Mouse (Mus musculus): ENCODE results near the gene Cenpu.
A peak's percentile ranks its signal among the peaks of the same experiment; 100 is the strongest.
"Not testable (repeated sequence)": the region's sequence is repeated elsewhere in the genome, so short reads cannot be mapped to it uniquely, and the experiment has no call there.

Cenpu gene

GRCm38 (mm10) chr8:46551029-46551428, 799 bp upstream of the Cenpu start:
- no peak for DNase-seq

DNA sequence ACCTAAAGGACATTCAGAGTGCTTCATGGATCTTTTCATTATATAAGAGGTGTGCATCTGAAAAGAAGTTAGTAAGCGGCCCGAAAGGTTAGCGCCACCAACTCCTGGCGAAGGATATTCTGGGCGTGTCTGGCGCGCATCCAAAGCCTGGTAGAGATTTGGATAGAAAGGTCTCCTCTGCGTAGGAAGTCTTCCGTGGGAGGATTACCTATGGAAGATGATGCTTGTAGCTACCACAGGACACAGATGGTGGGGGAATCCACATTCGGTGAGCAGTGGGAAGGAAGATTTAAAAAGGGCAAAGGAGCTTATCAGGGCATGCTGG, 575 bp downstream of the Cenpu start:
- peak in 1 of 2 experiments; percentile 29 for DNase-seq

DNA sequence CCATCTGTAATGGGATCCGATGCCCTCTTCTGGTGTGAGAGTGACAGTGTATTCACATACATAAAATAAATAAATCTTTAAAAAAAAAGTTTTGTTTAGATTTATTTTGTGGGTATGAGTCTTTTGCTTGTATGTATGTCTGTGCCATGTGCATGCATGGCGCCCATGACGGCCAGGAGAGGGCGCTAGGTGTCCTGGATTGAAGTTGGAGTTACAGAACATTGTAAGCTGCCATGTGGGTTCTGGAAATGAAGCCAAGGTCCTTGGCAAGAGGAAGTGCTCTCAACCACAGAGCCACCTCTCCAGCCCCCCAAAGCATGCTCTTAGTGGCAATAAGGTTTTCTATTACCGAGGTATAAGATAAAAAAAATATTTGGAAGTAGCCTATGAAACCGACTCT, 7.6 kb downstream of the Cenpu start:
- peak in 1 of 2 experiments; percentile 27 for DNase-seq

DNA sequence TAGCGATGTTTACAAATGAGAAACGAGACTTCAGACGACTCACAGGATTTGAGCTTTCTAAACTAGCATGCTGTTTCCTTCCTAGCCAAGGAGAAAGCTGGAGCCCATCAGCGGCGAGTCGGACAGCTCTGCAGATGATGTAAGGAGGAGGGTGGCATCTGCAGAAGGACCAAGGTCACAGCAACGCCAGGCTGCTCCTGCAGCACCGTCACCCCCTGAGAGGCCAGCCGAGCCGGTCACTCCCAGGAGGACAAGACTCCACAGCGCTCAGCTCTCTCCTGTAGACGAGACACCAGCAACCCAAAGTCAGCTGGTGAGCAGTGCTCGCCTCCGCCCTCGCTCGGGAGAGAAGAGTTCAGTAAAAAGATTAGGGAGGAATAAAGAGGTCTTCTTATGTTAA, 10.5 kb downstream of the Cenpu start:
- DNase-seq, result no peak

GRCm38 (mm10) chr8:46566914-46567529, 15.2 kb downstream of the Cenpu start:
- DNase-seq, result no peak

DNA sequence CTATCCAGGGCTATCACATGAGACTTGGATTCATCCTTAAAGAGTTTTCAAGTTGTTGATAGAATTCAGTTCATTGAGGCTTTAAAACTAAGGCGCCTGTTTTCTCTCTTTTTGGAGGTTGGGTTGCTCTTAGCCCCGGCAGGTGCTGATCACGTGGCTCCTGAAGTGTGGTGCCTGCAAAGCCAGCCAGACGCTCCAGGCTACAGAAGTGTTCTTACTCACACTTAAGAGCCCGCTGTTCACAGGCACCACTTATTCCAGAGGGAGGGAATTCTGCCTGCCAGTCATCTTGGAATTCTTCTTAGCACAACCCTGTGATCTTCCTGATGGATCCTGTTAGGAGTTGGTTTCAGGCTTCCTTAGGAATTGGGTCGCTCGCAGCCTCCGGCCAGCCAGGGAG, 16.1 kb downstream of the Cenpu start:
- no peak for DNase-seq

DNA sequence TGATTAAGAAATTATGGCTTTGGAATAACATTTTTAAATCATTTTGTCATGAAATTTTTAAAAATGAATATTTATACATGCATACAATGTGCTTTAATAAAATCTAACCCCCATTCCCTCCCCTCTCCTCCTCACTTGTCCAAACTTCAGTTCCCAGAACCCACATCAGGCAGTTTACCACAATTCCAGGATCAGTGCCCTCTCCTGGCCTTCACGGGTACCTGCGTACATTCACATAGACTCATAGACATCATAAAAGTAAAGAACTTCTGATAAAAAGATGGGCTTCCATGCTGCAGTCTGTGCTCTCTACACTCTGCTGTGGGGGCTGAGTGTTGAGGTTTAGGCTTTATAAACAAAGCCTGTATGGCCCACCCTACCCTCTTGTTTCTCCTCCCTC, 17.1 kb downstream of the Cenpu start:
- no peak for DNase-seq

GRCm38 (mm10) chr8:46569659-46570441, 18.0 kb downstream of the Cenpu start:
- DNase-seq, result no peak

GRCm38 (mm10) chr8:46570673-46571072, 18.8 kb downstream of the Cenpu start:
- DNase-seq, result no peak

GRCm38 (mm10) chr8:46573446-46573845, 21.6 kb downstream of the Cenpu start:
- no peak for DNase-seq

GRCm38 (mm10) chr8:46573964-46574363, 22.1 kb downstream of the Cenpu start:
- DNase-seq, result no peak

GRCm38 (mm10) chr8:46578794-46579193, 27.0 kb downstream of the Cenpu start:
- DNase-seq, result no peak

DNA sequence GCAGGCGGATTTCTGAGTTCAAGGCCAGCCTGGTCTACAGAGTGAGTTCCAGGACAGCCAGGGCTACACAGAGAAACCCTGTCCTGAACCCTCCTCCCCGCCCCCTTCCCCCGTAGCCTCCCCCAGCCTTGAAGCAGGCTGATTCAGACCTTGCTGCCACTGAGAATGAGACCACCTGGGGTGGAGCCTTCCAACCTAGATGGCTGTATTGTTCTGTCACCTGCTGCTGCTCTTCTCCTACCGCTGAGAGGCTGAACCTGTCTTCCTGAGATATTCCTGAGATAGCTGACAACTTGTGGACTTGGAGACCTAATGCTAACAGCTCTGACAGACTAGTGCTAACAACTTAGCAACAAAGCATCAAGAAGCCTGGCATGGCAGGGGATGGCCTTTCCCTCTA, 32.5 kb downstream of the Cenpu start:
- not testable (repeated sequence) for DNase-seq

DNA sequence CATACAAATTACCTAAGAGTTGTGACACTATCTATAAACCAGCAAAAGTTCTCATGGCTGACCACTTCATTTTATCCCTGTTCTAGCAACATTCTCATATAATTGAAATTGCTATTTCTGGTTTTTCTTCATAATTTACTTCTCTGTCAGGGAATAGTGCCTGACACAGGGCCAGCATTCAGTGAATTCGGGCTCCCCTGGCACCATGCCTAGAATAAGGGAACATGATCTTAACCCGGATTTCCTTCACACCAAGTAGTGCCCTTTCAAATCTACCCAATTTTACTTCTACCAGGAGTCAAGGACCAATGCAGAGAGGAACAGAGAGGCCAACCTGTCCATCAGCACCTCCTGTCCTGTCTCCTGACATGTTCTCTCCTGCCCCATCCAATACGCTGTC, 33.7 kb downstream of the Cenpu start:
- DNase-seq, result no peak

DNA sequence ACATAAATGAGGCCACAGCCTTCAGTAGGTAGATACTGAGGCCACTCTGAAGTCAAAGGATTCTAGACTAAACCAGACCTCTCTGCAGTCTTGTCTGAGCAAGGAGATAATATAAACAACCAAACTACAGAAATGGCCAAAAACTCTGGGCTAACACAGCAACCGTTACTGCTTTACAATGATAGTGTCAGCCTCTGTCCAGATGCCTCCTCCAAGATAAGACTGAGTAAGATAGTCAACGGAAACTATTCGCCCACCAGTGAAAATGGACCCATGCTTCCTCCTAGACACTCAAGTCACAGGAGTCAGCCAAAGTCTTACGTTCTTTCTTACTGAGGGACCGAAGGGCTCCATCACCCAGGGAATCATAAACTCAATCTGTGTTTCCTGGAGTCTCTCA, 36.1 kb downstream of the Cenpu start:
- no peak for DNase-seq

GRCm38 (mm10) chr8:46588663-46589062, 36.8 kb downstream of the Cenpu start:
- no peak for DNase-seq

DNA sequence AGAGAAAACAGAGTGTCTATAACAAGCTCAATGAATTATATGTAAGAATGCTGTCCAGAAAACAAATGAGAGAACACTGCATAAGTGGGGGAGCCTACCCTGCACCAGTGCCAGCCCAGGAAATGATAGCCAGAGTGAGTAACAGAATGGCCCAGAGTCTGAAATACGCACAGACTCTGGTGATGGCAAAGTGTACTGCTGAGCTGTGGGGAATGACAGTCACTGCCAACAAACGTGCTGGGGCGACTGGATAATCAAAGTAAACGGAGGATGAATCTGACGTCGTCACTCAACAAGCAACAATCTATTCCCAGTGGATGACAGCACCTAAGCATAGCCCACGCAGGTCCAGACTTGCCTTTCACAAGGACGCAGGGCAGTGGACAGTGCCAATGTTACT, 41.2 kb downstream of the Cenpu start:
- no peak for DNase-seq

DNA sequence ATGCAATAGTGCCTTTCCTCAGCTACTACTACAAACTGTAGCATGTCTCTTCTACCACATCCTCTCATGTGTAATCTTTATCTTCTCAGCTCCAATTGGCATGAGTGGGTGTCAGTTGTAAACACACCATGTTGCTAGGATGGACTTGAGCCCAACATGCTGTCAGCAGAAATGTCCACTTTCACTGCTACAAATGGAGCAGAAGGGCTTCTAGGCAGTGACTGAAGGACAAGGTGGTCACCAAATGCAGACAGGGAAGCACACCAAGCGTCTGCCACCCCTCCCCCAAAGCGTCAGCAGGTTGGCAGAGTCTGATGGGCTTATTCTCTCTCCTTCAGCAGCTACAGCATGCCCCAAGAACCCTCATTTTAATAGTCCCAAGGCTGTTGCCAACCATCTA, 41.9 kb downstream of the Cenpu start:
- DNase-seq, result no peak

GRCm38 (mm10) chr8:46595593-46595992, 43.8 kb downstream of the Cenpu start:
- DNase-seq, result peak; percentile 60 to 78

DNA sequence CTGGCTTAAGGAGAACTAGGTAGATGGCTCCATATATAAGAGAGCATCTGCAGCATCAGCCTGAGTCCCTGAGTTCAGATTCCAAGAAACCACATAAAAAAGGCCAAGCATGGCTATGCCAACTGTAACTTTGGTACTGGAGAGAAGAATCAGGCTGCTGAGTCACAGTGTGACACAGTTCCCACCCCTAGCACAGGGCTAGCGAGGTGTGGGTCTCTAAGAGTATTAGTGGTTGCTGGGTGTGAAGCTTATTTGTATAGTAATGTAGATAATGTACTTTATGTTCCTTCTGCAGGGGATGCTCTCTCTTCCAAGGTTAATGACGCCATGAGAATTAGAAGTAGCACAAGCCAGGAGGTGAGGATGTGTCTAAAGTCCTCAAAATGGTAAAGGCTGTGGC, 44.7 kb downstream of the Cenpu start:
- DNase-seq, result no peak

DNA sequence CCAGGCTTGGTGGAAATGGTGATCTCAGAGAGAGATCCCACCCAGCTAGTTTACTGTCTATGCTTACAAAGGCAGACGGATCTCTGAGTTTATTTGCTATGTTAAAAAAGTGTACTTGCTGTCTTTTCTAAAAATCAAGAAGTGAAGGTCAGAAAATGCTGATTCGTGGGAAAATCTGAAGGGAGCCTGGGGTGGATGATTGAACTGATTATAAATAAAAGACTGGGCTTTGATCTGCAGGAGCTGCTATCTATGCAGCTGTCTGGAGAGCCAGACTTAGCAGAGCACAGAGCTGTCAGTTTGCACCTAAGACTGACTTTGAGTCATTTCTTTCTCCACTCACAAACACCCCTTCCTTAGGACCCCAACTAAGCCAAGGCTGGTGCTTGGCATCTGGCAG, 45.6 kb downstream of the Cenpu start:
- no peak for DNase-seq

- DNase-seq, result no peak
These were observed 46.3 kb downstream of the Cenpu start for GRCm38 (mm10) chr8:46598114-46598513.

DNA sequence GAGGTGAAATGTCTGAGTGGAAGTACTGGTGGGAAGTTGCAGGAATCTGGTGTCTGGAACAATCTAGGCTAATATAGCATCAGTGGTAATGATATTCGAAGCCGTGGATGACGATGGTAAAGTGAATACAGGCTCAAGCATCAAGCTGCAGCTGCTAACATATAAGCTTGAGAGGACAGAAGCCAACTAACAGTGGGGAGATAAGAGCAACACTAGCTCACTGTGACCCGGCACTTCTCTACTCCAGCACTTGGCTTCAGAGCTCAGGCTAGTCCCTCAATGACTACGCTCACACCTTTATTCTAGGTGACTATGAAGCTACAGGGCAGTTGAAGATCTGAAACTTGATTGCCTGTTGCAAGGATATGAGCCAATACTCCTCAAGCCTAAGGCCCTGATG, 46.9 kb downstream of the Cenpu start:
- no peak for DNase-seq

DNA sequence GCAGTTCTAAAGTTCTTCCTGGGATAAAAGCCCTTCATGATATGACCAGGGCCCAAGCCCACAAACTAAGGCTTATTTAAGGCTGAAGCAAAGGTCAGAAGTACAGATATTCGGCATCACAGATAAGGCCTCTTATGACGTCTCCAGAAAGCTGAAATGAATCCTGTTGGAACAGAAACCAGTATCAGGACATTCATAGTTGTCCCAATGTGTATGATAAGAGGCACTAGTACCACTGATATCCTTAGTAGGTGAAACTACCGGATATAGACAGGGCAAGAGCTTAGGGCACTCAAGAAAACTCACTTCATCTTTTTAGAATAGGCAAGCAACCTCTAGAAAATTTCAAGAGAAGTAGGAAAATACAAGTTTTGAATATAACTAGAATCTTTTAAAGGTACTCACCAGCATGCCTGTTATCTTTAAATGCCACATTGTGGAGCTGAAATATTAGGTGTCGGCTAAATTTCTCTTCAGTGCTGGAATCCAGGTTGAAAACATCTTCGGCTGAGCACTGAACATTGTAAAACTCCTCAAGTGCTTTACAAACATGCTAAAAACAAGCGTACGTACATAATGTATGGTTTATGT, 47.6 kb downstream of the Cenpu start:
- no peak for DNase-seq
